Mouse (Mus musculus): ENCODE data around the gene Asb3.

The Asb3 gene

GRCm38 (mm10) chr11:30885171-30885871, at the start of gene Asb3, which contains the start of gene Gpr75:
Gene Asb3 (plus strand): TSS chr11:30885416.
Gene Gpr75 (plus strand): TSS chr11:30885358.
- peak; percentile 92 for DNase-seq

GRCm38 (mm10) chr11:30838793-30839192, 46.4 kb upstream of the Asb3 start:
- no peak for DNase-seq

GRCm38 (mm10) chr11:30844355-30844754, 40.9 kb upstream of the Asb3 start:
- peak; percentile 6 to 42 for DNase-seq

GRCm38 (mm10) chr11:30872425-30872824, 12.8 kb upstream of the Asb3 start:
- no peak for DNase-seq

- DNase-seq: no peak
Observed at GRCm38 (mm10) chr11:30888153-30888552, 2.9 kb downstream of the Asb3 start.

- DNase-seq: no peak
Observed at GRCm38 (mm10) chr11:30896201-30896600, 11.0 kb downstream of the Asb3 start.

GRCm38 (mm10) chr11:30899312-30899711, 14.1 kb downstream of the Asb3 start:
- DNase-seq: no peak

- no peak for DNase-seq
Observed at GRCm38 (mm10) chr11:30912311-30912710, 27.1 kb downstream of the Asb3 start.

GRCm38 (mm10) chr11:30920641-30921040, 35.4 kb downstream of the Asb3 start:
- DNase-seq: no peak

- no peak for DNase-seq
Observed at GRCm38 (mm10) chr11:30923283-30923682, 38.1 kb downstream of the Asb3 start.

GRCm38 (mm10) chr11:30928079-30928478, 42.9 kb downstream of the Asb3 start:
- DNase-seq: no peak

GRCm38 (mm10) chr11:30928498-30928897, 43.3 kb downstream of the Asb3 start:
- no peak for DNase-seq

- DNase-seq: peak; percentile 85 to 90
Observed at GRCm38 (mm10) chr11:30943522-30943921, 58.3 kb downstream of the Asb3 start.

GRCm38 (mm10) chr11:30952829-30953228, 67.6 kb downstream of the Asb3 start:
- DNase-seq: peak in 1 of 2 experiments; percentile 13

GRCm38 (mm10) chr11:30953469-30954154, 68.4 kb downstream of the Asb3 start:
- DNase-seq: peak; percentile 69 to 73

GRCm38 (mm10) chr11:30954279-30954725, 69.1 kb downstream of the Asb3 start, which contains the start of gene Erlec1:
Gene Erlec1 (minus strand): TSS chr11:30954335.
- peak; percentile 93 to 94 for DNase-seq

- DNase-seq: no peak
Observed at GRCm38 (mm10) chr11:30985237-30985636, 100.0 kb downstream of the Asb3 start.

- peak; percentile 84 to 91 for DNase-seq
Observed at GRCm38 (mm10) chr11:30985877-30986624, 100.8 kb downstream of the Asb3 start, which contains the start of gene Chac2. Gene Chac2 (minus strand): TSS chr11:30986350.

- no peak for DNase-seq
Observed at GRCm38 (mm10) chr11:30986625-30987017, 101.4 kb downstream of the Asb3 start.

- DNase-seq: no peak
Observed at GRCm38 (mm10) chr11:30996670-30997069, 111.5 kb downstream of the Asb3 start.

GRCm38 (mm10) chr11:30998199-30998598, 113.0 kb downstream of the Asb3 start:
- DNase-seq: no peak

GRCm38 (mm10) chr11:30998704-30999103, 113.5 kb downstream of the Asb3 start:
- DNase-seq: no peak

GRCm38 (mm10) chr11:31000028-31000427, 114.8 kb downstream of the Asb3 start:
- no peak for DNase-seq
